Mouse (Mus musculus): ENCODE results near the gene Tax1bp1.

DNA sequence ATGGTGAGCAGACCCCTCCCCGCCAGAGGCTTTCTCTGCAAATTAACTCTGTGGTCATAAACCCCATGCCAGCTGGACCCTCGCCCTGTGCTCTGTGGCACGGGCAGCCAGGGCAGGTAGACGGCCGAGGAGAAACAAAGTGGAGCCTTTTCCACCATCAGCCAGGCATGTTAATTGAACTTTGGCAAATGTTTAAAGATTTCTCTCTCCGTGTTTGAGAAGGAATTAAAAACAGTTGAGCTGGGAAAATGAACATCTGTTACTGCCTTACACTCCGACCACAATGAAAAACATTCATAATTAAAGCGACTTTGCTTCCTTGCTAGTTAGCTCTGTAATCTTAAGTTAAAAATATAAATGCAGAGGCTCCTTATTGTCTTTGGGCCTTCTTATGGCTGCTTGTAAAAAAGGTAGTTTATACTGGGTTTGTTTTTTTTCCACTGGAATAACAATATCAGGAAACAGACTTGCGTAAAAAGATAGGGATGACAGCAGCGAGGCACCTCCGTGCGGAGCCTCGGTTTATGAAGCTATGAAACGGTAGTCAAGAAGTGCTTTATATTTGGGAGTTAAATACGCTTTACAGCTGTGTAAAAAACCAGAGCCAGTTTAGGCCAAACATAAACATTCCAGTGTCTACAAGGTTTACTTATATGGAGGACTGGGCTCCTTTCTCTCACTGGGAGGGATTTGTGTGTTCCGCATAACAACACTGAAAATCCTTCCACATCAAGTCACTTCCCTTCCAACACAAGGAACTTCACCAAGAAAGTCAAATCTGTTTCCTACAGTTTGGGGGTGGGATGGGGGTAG, 81.7 kb downstream of the Tax1bp1 start:
- TF ChIP-seq EP300 (optimal IDR thresholded peaks at IDR 0.05) (no peak), CTCF (IDR thresholded peaks at IDR 0.05; ENCODE audit: low read depth) (no peak)

All from stomach, postnatal 0 days (tissue).